Mouse (Mus musculus) central nervous system, embryonic 18 days (tissue): Measurements from ENCODE around the gene Chil6. TPM values are rescaled to one million over a fixed set of nuclear protein-coding genes. Genes with fewer than 3 reads are reported as not detected.

Source experiments
- polyA plus RNA-seq: library from polyadenylated mRNA; depleted of rRNA; stranded (reverse); fragments of >200 nt; gene quantifications from 2 replicates; pipeline ENCODE4 v1.2.3, GENCODE M21; 2012; rRNA removed

Gene Chil6
- polyA plus RNA-seq: not detected in 2 replicates

GRCm38 (mm10) chr3:106406082-106406481 lies at the start of gene Chil6:
Chil6 (minus strand) TSS chr3:106406182.

Other genes starting within 250 kb of the Chil6 start
- gene Chil3, start 238.6 kb downstream of the Chil6 start, polyA plus RNA-seq: 0.09 TPM in 1 of 2 replicates, not detected in the other
- not detected in 2 replicates for gene Chil4, start 186.7 kb downstream of the Chil6 start, polyA plus RNA-seq
- gene Dennd2d, start 76.2 kb upstream of the Chil6 start, polyA plus RNA-seq: 0.65 and 0.72 TPM in 2 replicates
- 47.5 and 50.7 TPM in 2 replicates for gene Dram2, start 141.6 kb upstream of the Chil6 start, polyA plus RNA-seq
- gene Cept1, start 141.6 kb upstream of the Chil6 start, polyA plus RNA-seq: 33.9 and 37.8 TPM in 2 replicates